Mouse (Mus musculus) testis, postnatal 14 days (tissue): ENCODE measurements around the gene Gm49388.
"Not testable (repeated sequence)": the region's sequence is repeated elsewhere in the genome, so short reads cannot be mapped to it uniquely, and the experiment has no call there.

ENCODE experiments used
- DNase-seq: peaks from one replicate; pipeline ENCODE4 v3.0.0; 2021; ENCODE audit warnings: low spot score

Gene Gm49388

GRCm38 (mm10) chr7:127768346-127768996, 16.9 kb upstream of the Gm49388 start:
- no peak for DNase-seq

GRCm38 (mm10) chr7:127768997-127769593, 16.3 kb upstream of the Gm49388 start:
- DNase-seq: peak; percentile 94

- peak; percentile 87 for DNase-seq
Observed at GRCm38 (mm10) chr7:127769651-127770038, 15.8 kb upstream of the Gm49388 start, which contains the start of gene Orai3. Gene Orai3, plus strand, starts transcription at chr7:127769815.

- DNase-seq: no peak
Observed at GRCm38 (mm10) chr7:127770039-127770905, 15.1 kb upstream of the Gm49388 start.

DNA sequence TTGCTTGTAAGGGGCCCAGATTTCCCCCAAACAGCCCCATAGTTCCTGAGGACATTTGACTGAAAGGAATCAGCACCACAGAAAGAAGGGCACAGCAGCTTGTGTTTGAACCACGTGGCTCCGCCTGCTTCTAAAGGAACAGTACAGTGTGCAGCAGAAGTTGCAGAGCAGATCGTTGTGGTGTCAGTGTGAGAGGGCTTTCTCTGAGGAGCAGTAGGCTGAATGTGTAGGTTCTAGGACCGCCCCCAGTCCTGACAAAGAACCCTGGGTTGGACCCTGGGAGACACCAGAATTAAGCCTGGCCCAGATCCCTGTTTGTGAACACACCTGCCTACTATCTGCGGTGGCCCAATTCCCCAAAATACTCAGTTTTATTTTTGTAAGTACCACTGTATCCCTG, 14.1 kb upstream of the Gm49388 start:
- DNase-seq: no peak

DNA sequence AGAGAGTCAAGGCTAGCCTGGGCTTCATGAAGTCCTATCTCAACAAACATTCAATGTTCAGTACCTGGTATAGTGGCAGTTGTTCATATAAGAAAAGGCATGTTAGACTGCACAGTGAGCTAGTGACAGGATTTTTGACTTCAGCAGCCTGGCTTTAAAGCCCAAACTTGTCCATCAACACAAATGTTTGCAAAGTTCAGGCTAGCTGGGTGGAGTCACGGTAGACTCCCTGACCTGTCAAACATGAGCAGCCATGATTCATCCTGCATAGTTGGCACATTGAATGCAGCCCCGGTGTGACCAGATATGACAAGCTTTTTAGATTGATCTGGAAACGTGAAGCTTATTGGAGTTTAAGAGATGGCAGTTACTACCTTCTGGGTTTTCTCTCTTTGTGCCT, 13.3 kb upstream of the Gm49388 start:
- DNase-seq: no peak

DNA sequence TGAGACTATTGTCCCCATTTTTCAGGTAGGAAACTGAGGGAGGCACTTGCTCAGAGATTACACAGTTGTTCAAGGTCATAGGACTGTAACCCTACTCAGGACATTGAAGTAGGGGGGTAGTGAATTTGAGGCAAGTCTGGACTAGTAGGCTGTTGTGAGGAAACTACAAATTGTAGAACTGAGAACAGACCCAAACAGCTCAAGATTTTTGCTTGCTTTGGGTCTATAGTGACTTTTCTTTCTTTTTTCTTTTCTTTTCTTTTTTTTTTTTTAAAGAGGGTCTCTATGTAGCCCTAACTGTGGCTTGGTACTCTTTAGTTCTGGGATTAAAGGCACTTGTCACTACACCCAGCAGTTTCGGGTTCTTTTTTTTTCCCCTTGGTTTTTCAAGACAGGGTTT, 12.9 kb upstream of the Gm49388 start:
- DNase-seq: no peak

GRCm38 (mm10) chr7:127773664-127774384, 11.6 kb upstream of the Gm49388 start:
- no peak for DNase-seq

- not testable (repeated sequence) for DNase-seq
Observed at GRCm38 (mm10) chr7:127775837-127776236, 9.6 kb upstream of the Gm49388 start.

- DNase-seq: peak; percentile 89
Observed at GRCm38 (mm10) chr7:127776426-127776825, 9.0 kb upstream of the Gm49388 start, which contains the start of gene Setd1a. Gene Setd1a, plus strand, starts transcription at chr7:127776670.

DNA sequence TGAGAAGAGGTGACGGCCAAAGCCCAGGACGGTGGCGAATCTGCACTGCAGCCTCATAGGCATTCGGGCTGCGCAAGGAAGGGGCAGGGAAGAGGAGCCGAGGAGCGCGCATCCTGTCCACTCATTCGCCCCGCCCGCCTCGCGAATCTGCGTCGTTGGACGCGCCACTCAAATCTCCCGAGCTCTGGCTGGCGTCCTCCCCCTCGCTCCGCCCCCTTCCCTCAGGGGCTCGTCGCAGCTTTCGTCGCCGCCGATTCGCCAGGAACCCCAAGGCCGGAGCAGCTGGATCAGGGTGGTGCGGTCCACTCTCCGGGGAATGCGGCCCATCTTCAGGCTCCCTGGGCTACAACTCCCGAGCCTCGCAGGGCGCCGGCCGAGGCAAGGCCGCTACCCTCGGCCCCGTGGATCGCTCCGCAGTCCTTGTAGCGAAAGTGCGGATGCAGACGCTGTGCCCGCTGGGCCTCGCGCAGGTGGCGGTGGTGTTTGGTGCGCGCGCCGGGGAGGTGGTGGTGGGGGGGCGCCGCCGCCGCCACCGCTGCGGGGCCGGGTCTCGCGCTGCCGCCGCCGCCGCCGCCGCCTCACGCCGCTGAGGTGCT, 8.4 kb upstream of the Gm49388 start:
- DNase-seq: peak; percentile 96

DNA sequence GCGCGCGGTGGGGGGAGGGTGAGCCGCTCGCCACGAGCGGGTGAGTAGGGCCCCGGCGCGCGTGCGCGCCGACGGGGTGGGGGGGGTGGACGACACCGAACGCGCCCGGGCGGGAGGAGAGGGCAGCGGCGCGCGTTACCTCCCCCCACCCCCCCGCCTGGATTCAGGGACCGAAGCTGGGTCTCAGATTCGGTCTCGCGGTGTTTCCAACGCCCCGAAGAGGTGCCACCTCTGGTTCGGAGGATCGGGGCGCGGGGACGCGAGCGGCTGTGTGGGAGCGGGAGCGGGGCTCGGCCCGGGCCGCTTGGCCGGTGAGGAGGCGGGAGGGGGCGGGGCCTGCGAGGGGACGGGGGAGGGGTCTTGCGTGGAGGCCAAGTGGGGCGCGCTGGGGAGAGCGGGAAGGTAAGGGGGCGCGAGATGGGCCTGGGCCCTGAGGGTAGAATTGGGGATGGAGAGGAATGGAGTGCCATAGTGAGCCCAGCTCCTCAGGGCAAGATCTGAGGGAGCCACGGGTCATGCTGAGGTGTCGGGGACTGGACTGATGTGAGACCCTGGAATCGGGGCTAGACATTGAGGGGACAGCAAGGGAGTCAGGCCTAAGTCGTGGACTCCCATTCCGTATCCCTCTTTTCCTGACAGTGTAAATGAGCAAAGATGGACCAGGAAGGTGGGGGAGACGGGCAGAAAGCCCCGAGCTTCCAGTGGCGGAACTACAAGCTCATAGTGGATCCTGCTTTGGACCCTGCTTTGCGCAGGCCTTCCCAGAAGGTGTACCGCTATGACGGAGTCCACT, 7.7 kb upstream of the Gm49388 start:
- peak; percentile 84 for DNase-seq

GRCm38 (mm10) chr7:127778350-127778749, 7.1 kb upstream of the Gm49388 start:
- no peak for DNase-seq

GRCm38 (mm10) chr7:127797076-127797845, 11.9 kb downstream of the Gm49388 start:
- DNase-seq: no peak

GRCm38 (mm10) chr7:127798591-127798990, 13.2 kb downstream of the Gm49388 start:
- DNase-seq: no peak

GRCm38 (mm10) chr7:127799211-127799610, 13.8 kb downstream of the Gm49388 start:
- DNase-seq: no peak

DNA sequence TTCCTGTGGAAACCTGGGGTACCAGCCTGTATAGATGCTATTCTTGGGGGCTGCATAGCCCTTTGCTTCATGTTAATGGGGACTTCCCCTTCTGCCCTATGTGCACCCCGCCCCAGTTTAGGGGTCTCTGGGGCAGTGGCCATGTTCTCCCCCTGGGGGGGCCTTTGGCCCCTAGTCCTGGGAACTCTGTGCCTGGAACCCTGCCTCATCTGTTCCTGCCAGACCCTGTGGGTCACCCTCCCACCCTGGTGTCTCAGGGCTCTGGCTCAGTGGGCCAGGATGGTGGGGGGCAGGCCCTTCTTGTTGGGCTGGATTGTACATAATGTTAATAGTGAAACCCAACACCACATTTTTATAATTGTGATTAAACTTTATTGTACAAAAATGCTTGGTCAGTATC, 14.3 kb downstream of the Gm49388 start:
- no peak for DNase-seq

GRCm38 (mm10) chr7:127800435-127801009, 15.1 kb downstream of the Gm49388 start, which contains the start of gene Hsd3b7:
Gene Hsd3b7, plus strand, starts transcription at chr7:127800604.
- DNase-seq: peak; percentile 80

- no peak for DNase-seq
Observed at GRCm38 (mm10) chr7:127801010-127801621, 15.7 kb downstream of the Gm49388 start.
